Mouse (Mus musculus): ENCODE measurements around the gene Chgb.

GRCm38 (mm10) chr2:132746108-132746507 is 35.0 kb upstream of the Chgb start:
- TF ChIP-seq CTCF (IDR thresholded peaks at IDR 0.05; ENCODE audit: extremely low read depth, insufficient read depth, low read length), result no peak
- TF ChIP-seq POLR2A (IDR thresholded peaks at IDR 0.05; ENCODE audit: extremely low read depth, insufficient read depth, low read length), result no peak
